Comparison of ENCODE assay signal across 8 mouse cellular contexts in genomic region chr2:32621517-32621859, GRCm38 (mm10). TPM values are rescaled to one million over a fixed set of nuclear protein-coding genes. Genes with fewer than 3 reads are reported as not detected.
A peak's percentile ranks its signal among the peaks of the same experiment; 100 is the strongest.
DNase-seq lines count a peak whose midpoint lies in the region; ATAC-seq and TF ChIP-seq lines count a peak whose summit lies in the region.

TSS of gene Ak1 (plus strand) at chr2:32621758.

- ATAC-seq in heart, embryonic 12.5 days (ENCODE audit: insufficient number of reproducible peaks, low FRiP score): no peak; the same call in 1 of the 2 replicates

- WGBS in heart, embryonic 12.5 days: 4% methylated on average over 7 of the region's 7 CpGs
- 24% methylated on average over 7 of the region's 7 CpGs for WGBS in small intestine, adult 2 months

- H3K27ac ChIP-seq in left cerebral cortex, adult 2 months: no peak within 1 kb of the TSS; the same call in 1 of the 2 replicates
- 0 out of 2 replicates have a peak within 1 kb of the TSS, but pooled peaks have one; percentile 16 for H3K27ac ChIP-seq in cortical plate, adult 2 months (ENCODE audit: insufficient read depth, low read length)
- H3K27ac ChIP-seq in heart, embryonic 12.5 days (ENCODE audit: poor library complexity, severe bottlenecking): peak within 1 kb of the TSS; percentile 99
- H3K27ac ChIP-seq in small intestine, adult 2 months (ENCODE audit: insufficient read depth, low read depth, low read length): peak within 1 kb of the TSS; percentile 32; the same call in 1 of the 2 replicates

- peaks cover 3% of the 10 kb centered on the region; the same call in 1 of the 2 replicates for H3K9me3 ChIP-seq in heart, embryonic 12.5 days (replicated peaks)

- no peak for TF ChIP-seq POLR2A in cortical plate, adult 2 months (IDR thresholded peaks at IDR 0.05; ENCODE audit: extremely low read depth, insufficient read depth, low read length)
- no peak for TF ChIP-seq POLR2A in small intestine, adult 2 months (IDR thresholded peaks at IDR 0.05; ENCODE audit: low read depth, low read length)

- peak within 1 kb of the TSS; percentile 68 for H3K9ac ChIP-seq in heart, embryonic 12.5 days

- no peak for DNase-seq in left cerebral cortex, adult 2 months (ENCODE audit: extremely low spot score in 1 of 2, low spot score in 2 of 2)
- no peak for DNase-seq in left cerebral cortex, adult 9 months (ENCODE audit: low spot score in 2 of 2)
- no peak for DNase-seq in left cerebral cortex, postnatal 10 days (ENCODE audit: extremely low spot score in 1 of 2, low spot score in 2 of 2)
- DNase-seq in frontal cortex, postnatal 10 days (ENCODE audit: low spot score in 2 of 2): no peak
- DNase-seq in thymus, adult 18-20 months: no peak

- H3K36me3 ChIP-seq in heart, embryonic 12.5 days: peaks cover 27% of the 10 kb centered on the region
- no peaks in the 10 kb centered on the region for H3K36me3 ChIP-seq in small intestine, adult 2 months (ENCODE audit: control insufficient read depth, insufficient read depth, low read length)

- H3K4me3 ChIP-seq in left cerebral cortex, adult 2 months: no peak within 1 kb of the TSS
- H3K4me3 ChIP-seq in cortical plate, adult 2 months (ENCODE audit: insufficient read depth, low read length): no peak within 1 kb of the TSS
- peak within 1 kb of the TSS; percentile 17 for H3K4me3 ChIP-seq in heart, embryonic 12.5 days
- no peak within 1 kb of the TSS for H3K4me3 ChIP-seq in small intestine, adult 2 months (ENCODE audit: low read depth, low read length)

- no peak for TF ChIP-seq CTCF in left cerebral cortex, adult 2 months (IDR thresholded peaks at IDR 0.05)
- TF ChIP-seq CTCF in cortical plate, adult 2 months (IDR thresholded peaks at IDR 0.05; ENCODE audit: extremely low read depth, insufficient read depth, low read length): no peak
- no peak for TF ChIP-seq CTCF in small intestine, adult 2 months (IDR thresholded peaks at IDR 0.05; ENCODE audit: extremely low read depth, insufficient read length, insufficient replicate concordance, low read depth, low read length)

- H3K4me2 ChIP-seq in heart, embryonic 12.5 days: peak within 1 kb of the TSS; percentile 56

- intact Hi-C loops in left cerebral cortex, adult 2 months (cut with DNase I): no loop called here
- intact Hi-C loops in left cerebral cortex, postnatal 10 days (cut with DNase I): no loop called here

- no peaks in the 10 kb centered on the region for H3K4me1 ChIP-seq in cortical plate, adult 2 months (ENCODE audit: control insufficient read depth, insufficient read depth, low read length)
- H3K4me1 ChIP-seq in heart, embryonic 12.5 days (replicated peaks): peaks cover 75% of the 10 kb centered on the region
- H3K4me1 ChIP-seq in small intestine, adult 2 months (ENCODE audit: control insufficient read depth, insufficient read depth, insufficient read length, low read length): peaks cover 7% of the 10 kb centered on the region

- H3K27me3 ChIP-seq in heart, embryonic 12.5 days (replicated peaks): no peaks in the 10 kb centered on the region
- no peaks in the 10 kb centered on the region for H3K27me3 ChIP-seq in small intestine, adult 2 months (ENCODE audit: control insufficient read depth, insufficient read depth, low read length)

RNA-seq across cellular contexts. Expression of gene Ak1, which starts in this region (rescaled TPM):
- 100 to 1,000 TPM; 140 to 153 TPM for total RNA-seq in left cerebral cortex, adult 2 months (2021)
- 118 and 127 TPM in 2 replicates for polyA plus RNA-seq in cortical plate, adult 2 months (2012; rRNA removed)
- 285 and 294 TPM in 2 replicates for polyA plus RNA-seq in heart, embryonic 12.5 days (2016; fragmentation: Nextera tagmentation; extraction: Ambion mirVana)
- 100 to 1,000 TPM; 156 TPM for total RNA-seq in left cerebral cortex, postnatal 10 days (2021)
- 3.4 and 3.7 TPM in 2 replicates for polyA plus RNA-seq in small intestine, adult 2 months (2012; rRNA removed)

Comparison
In these comparisons a context has a peak if more than half of its experiments do, and no peak if none do; other contexts are left out.
1. RNA of gene Ak1 (polyA plus RNA-seq): 285 to 294 TPM in heart, embryonic 12.5 days and 118 to 127 TPM in cortical plate, adult 2 months; 3.4 to 3.7 TPM in small intestine, adult 2 months; every median in the first group is over 10 times any median in the second.